Mouse (Mus musculus) testis, postnatal 14 days (tissue): ENCODE measurements at regions not wholly inside any gene's neighbourhood (a gene's known extent, or its start where the extent isn't known, plus 50 kb on each side); places are given as distances from the start of the nearest gene placed in this dataset.

Experiments
- DNase-seq: peaks from one replicate; pipeline ENCODE4 v3.0.0; 2021; ENCODE audit warnings: low spot score

- no peak for DNase-seq
Observed at GRCm38 (mm10) chr1:44957125-44957524, 354.2 kb upstream of the Col3a1 start.

- DNase-seq: no peak
Observed at GRCm38 (mm10) chr1:44987171-44987570, 324.2 kb upstream of the Col3a1 start.

- no peak for DNase-seq
Observed at GRCm38 (mm10) chr1:45020516-45020915, 290.8 kb upstream of the Col3a1 start.

- no peak for DNase-seq
Observed at GRCm38 (mm10) chr1:45021234-45021633, 290.1 kb upstream of the Col3a1 start.

GRCm38 (mm10) chr1:45022146-45022841, 289.0 kb upstream of the Col3a1 start:
- DNase-seq: peak; percentile 27

- no peak for DNase-seq
Observed at GRCm38 (mm10) chr1:45023336-45023735, 288.0 kb upstream of the Col3a1 start.

GRCm38 (mm10) chr1:45031436-45032027, 279.8 kb upstream of the Col3a1 start:
- no peak for DNase-seq

GRCm38 (mm10) chr1:45033343-45033742, 278.0 kb upstream of the Col3a1 start:
- no peak for DNase-seq

- no peak for DNase-seq
Observed at GRCm38 (mm10) chr1:45041328-45041727, 270.0 kb upstream of the Col3a1 start.

- DNase-seq: no peak
Observed at GRCm38 (mm10) chr1:45041815-45042214, 269.5 kb upstream of the Col3a1 start.

GRCm38 (mm10) chr1:45043245-45043926, 268.0 kb upstream of the Col3a1 start:
- DNase-seq: no peak

GRCm38 (mm10) chr1:45090841-45091535, 220.3 kb upstream of the Col3a1 start:
- DNase-seq: peak; percentile 7

GRCm38 (mm10) chr1:45100966-45101365, 210.4 kb upstream of the Col3a1 start:
- no peak for DNase-seq

- DNase-seq: no peak
Observed at GRCm38 (mm10) chr1:45116409-45117144, 194.8 kb upstream of the Col3a1 start.

- DNase-seq: no peak
Observed at GRCm38 (mm10) chr1:45135152-45135714, 176.1 kb upstream of the Col3a1 start.

- no peak for DNase-seq
Observed at GRCm38 (mm10) chr1:45147019-45147418, 164.3 kb upstream of the Col3a1 start.

GRCm38 (mm10) chr1:45181632-45182031, 129.7 kb upstream of the Col3a1 start:
- no peak for DNase-seq

GRCm38 (mm10) chr1:45185341-45185740, 126.0 kb upstream of the Col3a1 start:
- no peak for DNase-seq

GRCm38 (mm10) chr1:45207926-45208325, 103.4 kb upstream of the Col3a1 start:
- DNase-seq: no peak

GRCm38 (mm10) chr1:45216272-45216671, 95.1 kb upstream of the Col3a1 start:
- DNase-seq: no peak
